In the genomic region with DNA sequence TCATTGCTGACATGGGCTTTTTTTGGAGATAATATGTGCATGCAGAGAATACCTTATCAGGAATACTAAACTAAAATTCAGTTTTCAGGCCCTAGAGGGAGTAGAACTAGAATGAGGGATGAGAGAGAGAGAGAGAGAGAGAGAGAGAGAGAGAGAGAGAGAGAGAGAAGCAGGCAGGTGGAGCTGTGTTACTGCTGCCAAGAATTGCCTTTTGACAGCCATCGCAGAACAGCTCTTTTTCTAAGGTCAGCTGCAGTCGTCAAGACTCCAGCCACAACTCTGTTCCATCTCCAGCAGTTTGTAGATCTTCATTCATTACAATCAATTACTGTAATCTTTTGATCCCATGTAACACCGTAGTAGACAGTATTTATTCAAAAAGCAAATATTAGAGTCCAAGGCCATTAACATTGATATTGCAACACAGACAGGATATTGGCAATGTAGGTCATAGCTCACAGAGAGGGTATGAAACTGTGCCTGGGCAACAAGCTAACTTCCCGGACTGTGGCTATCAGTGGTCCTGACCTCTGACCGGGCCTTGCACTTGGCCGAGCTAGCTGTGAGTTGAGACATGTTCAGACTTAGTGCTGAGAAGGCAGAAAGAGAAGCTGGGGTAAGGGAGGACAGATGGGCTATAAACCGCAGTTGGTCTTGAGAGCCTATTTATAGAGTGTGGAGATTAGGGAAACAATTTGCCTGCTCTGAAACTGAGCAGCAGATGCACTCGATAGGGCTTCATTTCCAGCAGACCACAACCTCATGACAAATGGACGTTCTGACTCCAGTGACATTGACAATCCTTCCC, we compare ENCODE assay signal across 8 mouse cellular contexts. TPM values are rescaled to one million over a fixed set of nuclear protein-coding genes. Genes with fewer than 3 reads are reported as not detected.
DNase-seq lines count a peak whose midpoint lies in the region; TF ChIP-seq lines count a peak whose summit lies in the region.

No protein-coding gene starts in this region.

- 49% methylated on average over 9 of the region's 9 CpGs for WGBS in macrophage (ENCODE audit: missing documents)

- peak in 1 of 2 experiments; percentile 22 for DNase-seq in layer of hippocampus, adult 2 months (ENCODE audit: low spot score in 2 of 2)
- no peak for DNase-seq in layer of hippocampus, postnatal 10 days (ENCODE audit: low spot score in 2 of 2)
- DNase-seq in adrenal gland, postnatal 25 days, result peak; percentile 12
- peak; percentile 34 for DNase-seq in gastrocnemius, postnatal 10 days
- DNase-seq in kidney, postnatal 10 days, result peak; percentile 37
- no peak for DNase-seq in spleen, postnatal 14 days (ENCODE audit: low spot score in 2 of 2)
- DNase-seq in embryo, embryonic 10 days (ENCODE audit: low spot score), result no peak

- peak overlapping the region; percentile 81 for H3K27ac ChIP-seq in layer of hippocampus, adult 2 months
- peak overlapping the region; percentile 87 for H3K27ac ChIP-seq in macrophage

- H3K36me3 ChIP-seq in macrophage (ENCODE audit: inconsistent target), result no peaks in the 10 kb centered on the region

- peak; percentile 23 for TF ChIP-seq CTCF in layer of hippocampus, adult 2 months (conservative IDR thresholded peaks at IDR 0.05)

- no peaks in the 10 kb centered on the region for H3K79me2 ChIP-seq in macrophage (ENCODE audit: inconsistent target)

- no peak overlapping the region for H3K4me3 ChIP-seq in layer of hippocampus, adult 2 months
- no peak overlapping the region; the same call in 1 of the 2 replicates for H3K4me3 ChIP-seq in macrophage (ENCODE audit: inconsistent target)

RNA-seq across cellular contexts. Expression of a gene that starts 17.1 kb away (rescaled TPM):
- total RNA-seq in layer of hippocampus, adult 2 months (2021), result 1 to 10 TPM; 2.4 to 3.1 TPM
- total RNA-seq in layer of hippocampus, postnatal 10 days (2021), result 1 to 10 TPM; 2.2 to 3.1 TPM
- 0.62 and 0.67 TPM in 2 replicates for total RNA-seq in adrenal gland, postnatal 25 days (2021)
- 1 to 10 TPM; 1.8 to 2.3 TPM for total RNA-seq in gastrocnemius, postnatal 10 days (2021)
- total RNA-seq in macrophage (2018; cell fraction: chromatin; rRNA removed), result 1 to 10 TPM in 13 of 26 experiments, under 1 TPM in 13; 0.21 to 1.8 (median 1.0) TPM
- total RNA-seq in macrophage (2018; cell fraction: cytosol; rRNA removed), result under 1 TPM in 7 of 26 experiments, not detected in 19; 0.03 to 0.18 (median 0.05) TPM
- total RNA-seq in macrophage (2018; cell fraction: nucleus; rRNA removed), result 1 to 10 TPM in 1 of 26 experiments, under 1 TPM in 23, not detected in 2; 0.12 to 1.1 (median 0.46) TPM
- polyA plus RNA-seq in macrophage (2018), result not detected in 3 replicates

Comparison
In these comparisons a context has a peak if more than half of its experiments do, and no peak if none do; other contexts are left out.
1. DNase-seq: peak in adrenal gland, postnatal 25 days (single experiment), gastrocnemius, postnatal 10 days (single experiment) and kidney, postnatal 10 days (single experiment); none in layer of hippocampus, postnatal 10 days (0 of 2), spleen, postnatal 14 days (0 of 2) and embryo, embryonic 10 days (single experiment).